Mouse (Mus musculus): Measurements from ENCODE around the gene Mrgprh. TPM values are rescaled to one million over a fixed set of nuclear protein-coding genes. Genes with fewer than 3 reads are reported as not detected.
A peak's percentile ranks its signal among the peaks of the same experiment; 100 is the strongest.
"Not testable (repeated sequence)": the region's sequence is repeated elsewhere in the genome, so short reads cannot be mapped to it uniquely, and the experiment has no call there.

Gene Mrgprh
- polyA plus RNA-seq, 1 experiment = not detected

DNA sequence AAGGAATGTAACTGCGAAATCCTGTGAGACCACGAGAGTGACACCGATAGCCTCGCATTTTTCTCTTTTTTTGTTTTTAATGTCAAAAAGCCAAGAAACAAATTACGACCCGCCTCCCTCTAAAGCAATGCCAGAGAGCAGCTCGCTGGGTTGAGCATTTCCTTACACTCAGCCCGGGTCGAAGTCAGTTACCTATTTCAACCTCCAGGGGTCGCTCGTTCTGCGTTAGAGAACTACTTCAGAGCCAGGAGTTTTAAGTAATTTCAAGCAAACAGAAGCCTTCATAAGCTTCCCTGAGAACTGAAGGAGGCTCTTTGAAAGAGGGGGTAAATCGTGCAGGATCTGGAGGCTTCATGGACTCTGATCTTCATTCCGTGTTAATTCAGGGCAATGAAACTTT is 4.3 kb downstream of the Mrgprh start:
- Histone ChIP-seq H3K4me3 (replicated peaks; ENCODE audit: control insufficient read depth, low read depth, low read length) (no peak overlapping the region), H3K4me1 (ENCODE audit: control insufficient read depth, insufficient read depth, low read length) (no peaks in the 10 kb centered on the region), H3K27ac (ENCODE audit: control insufficient read depth, insufficient read depth, low read depth, low read length, poor library complexity) (no peak overlapping the region)
- WGBS = 2% methylated on average over 14 of the region's 14 CpGs
- TF ChIP-seq CTCF (IDR thresholded peaks at IDR 0.05; ENCODE audit: control insufficient read depth, insufficient read depth, low read length) = peak; percentile 61
- no peak for TF ChIP-seq POLR2A (IDR thresholded peaks at IDR 0.05; ENCODE audit: borderline replicate concordance, control insufficient read depth, low read depth, low read length)

DNA sequence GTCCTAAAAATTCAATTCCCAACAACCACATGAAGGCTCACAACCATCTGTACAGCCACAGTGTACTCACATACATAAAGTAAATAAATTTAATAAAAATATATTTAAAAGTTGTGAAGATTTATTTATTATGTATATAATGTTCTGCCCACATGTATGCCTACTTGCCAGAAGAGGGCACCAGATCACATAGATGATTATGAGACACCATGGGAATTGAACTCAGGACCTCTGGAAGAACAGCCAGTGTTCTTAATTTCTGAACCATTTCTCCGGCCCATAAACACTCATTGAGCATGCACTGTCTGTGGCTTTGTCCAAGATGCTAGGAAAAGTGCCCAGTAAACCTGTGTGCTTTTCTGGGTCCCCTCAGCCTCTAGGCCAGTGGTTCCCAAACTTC is 5.4 kb downstream of the Mrgprh start:
- Histone ChIP-seq H3K27ac (ENCODE audit: control insufficient read depth, insufficient read depth, low read depth, low read length, poor library complexity) (no peak overlapping the region), H3K4me1 (ENCODE audit: control insufficient read depth, insufficient read depth, low read length) (no peaks in the 10 kb centered on the region), H3K4me3 (replicated peaks; ENCODE audit: control insufficient read depth, low read depth, low read length) (no peak overlapping the region)
- TF ChIP-seq CTCF (IDR thresholded peaks at IDR 0.05; ENCODE audit: control insufficient read depth, insufficient read depth, low read length) = no peak
- TF ChIP-seq POLR2A (IDR thresholded peaks at IDR 0.05; ENCODE audit: borderline replicate concordance, control insufficient read depth, low read depth, low read length) = no peak
- 80% methylated on average over 1 of the region's 1 CpGs for WGBS

DNA sequence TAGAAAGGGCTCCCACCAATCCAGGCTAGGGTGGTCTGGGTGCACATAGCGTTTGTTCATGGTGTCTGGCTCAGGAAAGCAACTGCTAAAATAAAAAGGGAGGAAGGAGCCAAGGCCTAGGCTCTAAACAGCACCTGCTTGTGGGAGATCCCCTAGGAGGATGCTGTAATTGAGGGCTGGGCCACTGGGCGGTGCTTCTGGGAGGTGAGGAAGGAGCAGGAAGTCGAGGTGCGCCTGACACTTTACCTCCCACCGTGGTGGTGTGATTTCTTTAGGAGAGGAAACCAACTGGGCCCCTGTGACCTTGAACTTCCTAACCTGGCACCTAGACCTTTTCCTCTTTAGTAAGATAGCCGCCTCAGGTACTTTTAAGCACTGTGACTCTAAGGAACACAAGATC is 10.8 kb downstream of the Mrgprh start:
- no peak for TF ChIP-seq CTCF (IDR thresholded peaks at IDR 0.05; ENCODE audit: control insufficient read depth, insufficient read depth, low read length)
- TF ChIP-seq POLR2A (IDR thresholded peaks at IDR 0.05; ENCODE audit: borderline replicate concordance, control insufficient read depth, low read depth, low read length) = no peak
- 31% methylated on average over 6 of the region's 6 CpGs for whole genome bisulfite sequencing
- no peak overlapping the region for H3K27ac ChIP-seq (ENCODE audit: control insufficient read depth, insufficient read depth, low read depth, low read length, poor library complexity)
- H3K4me3 ChIP-seq (replicated peaks; ENCODE audit: control insufficient read depth, low read depth, low read length) = no peak overlapping the region
- H3K4me1 ChIP-seq (ENCODE audit: control insufficient read depth, insufficient read depth, low read length) = no peaks in the 10 kb centered on the region

DNA sequence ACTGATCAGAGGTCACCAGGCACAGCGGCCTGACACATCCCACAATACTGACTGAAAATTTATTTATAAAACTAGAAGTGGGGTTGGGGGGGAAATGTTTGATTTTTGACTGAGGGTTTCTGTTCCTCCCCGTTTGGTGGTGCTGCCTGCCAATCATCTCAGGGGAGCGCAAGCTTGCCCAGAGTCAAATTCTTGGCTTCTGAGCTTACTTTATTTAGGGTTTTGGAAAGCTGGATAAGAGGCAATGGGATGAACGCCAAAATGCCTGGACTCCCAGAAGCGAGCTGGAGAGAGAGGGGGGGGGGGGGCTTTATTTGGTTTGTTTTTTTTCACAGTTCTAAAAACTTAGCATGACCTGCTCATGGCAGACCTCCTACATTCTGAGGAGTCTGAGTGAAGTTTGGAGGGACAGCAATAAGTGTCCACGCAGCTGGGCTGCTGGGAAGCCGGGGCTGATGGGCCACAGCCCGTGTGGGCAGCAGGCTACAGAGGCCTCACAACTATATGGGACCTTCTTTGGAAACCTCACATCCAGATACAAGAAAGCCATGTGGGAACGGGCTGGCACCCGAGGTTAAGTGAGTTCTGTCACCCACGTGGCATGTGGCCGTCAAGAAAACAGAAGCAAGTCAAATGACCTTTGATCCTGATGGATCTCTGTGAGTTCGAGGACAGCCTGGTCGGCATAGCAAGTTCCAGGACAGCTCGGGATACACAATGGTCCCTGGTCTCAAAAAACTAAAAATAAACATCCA is 11.4 kb downstream of the Mrgprh start:
- no peak for TF ChIP-seq POLR2A (IDR thresholded peaks at IDR 0.05; ENCODE audit: borderline replicate concordance, control insufficient read depth, low read depth, low read length)
- TF ChIP-seq CTCF (IDR thresholded peaks at IDR 0.05; ENCODE audit: control insufficient read depth, insufficient read depth, low read length) = no peak
- H3K4me1 ChIP-seq (ENCODE audit: control insufficient read depth, insufficient read depth, low read length) = no peaks in the 10 kb centered on the region
- no peak overlapping the region for H3K27ac ChIP-seq (ENCODE audit: control insufficient read depth, insufficient read depth, low read depth, low read length, poor library complexity)
- WGBS = 78% methylated on average over 15 of the region's 15 CpGs
- H3K4me3 ChIP-seq (replicated peaks; ENCODE audit: control insufficient read depth, low read depth, low read length) = no peak overlapping the region

GRCm38 (mm10) chr17:12891054-12891453 is 15.2 kb downstream of the Mrgprh start:
- 79% methylated on average over 4 of the region's 4 CpGs for WGBS
- no peak overlapping the region for H3K4me3 ChIP-seq (replicated peaks; ENCODE audit: control insufficient read depth, low read depth, low read length)
- H3K4me1 ChIP-seq (ENCODE audit: control insufficient read depth, insufficient read depth, low read length) = no peaks in the 10 kb centered on the region
- TF ChIP-seq POLR2A (IDR thresholded peaks at IDR 0.05; ENCODE audit: borderline replicate concordance, control insufficient read depth, low read depth, low read length) (no peak), CTCF (IDR thresholded peaks at IDR 0.05; ENCODE audit: control insufficient read depth, insufficient read depth, low read length) (no peak)
- H3K27ac ChIP-seq (ENCODE audit: control insufficient read depth, insufficient read depth, low read depth, low read length, poor library complexity) = no peak overlapping the region

DNA sequence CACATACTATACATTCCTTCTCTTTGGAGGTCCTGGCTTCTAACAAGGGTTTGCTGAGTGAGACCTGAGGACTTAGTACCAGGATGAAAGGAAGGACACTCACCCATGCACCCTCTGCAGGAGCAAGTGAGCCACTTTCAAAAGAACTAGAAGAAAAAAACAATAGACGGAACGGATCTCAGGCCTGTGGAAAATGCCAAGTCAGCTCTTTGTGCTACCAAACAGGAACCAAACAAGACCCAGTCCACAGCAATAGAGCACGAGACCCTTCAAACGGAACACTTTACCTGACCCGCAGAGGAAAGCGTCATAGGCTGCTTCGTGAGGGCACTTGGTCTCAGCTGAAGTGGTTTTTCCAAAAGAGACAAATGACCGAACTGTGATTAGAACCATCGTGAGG is 16.2 kb downstream of the Mrgprh start:
- 85% methylated on average over 9 of the region's 9 CpGs for WGBS

DNA sequence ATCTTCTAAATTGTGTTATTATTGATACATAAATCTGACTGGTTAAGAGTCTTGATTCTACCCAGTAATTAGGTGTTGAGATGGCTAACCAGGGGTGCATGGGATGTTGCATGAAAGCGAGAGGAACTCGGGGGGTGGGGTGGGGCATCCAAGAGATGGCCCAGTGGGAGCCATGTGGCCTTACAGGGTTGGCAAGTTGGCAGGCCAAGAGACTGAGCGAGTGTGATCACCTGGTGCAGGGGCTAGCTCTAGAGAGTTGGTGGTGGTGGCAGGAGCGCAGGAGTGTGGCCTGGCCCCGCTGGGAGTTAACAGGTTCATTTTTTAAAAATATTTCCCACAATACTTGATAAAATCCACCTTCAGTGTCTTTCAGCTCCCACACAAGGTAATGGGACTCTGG is 21.8 kb downstream of the Mrgprh start:
- no peak overlapping the region for H3K4me3 ChIP-seq (replicated peaks; ENCODE audit: control insufficient read depth, low read depth, low read length)
- WGBS = 84% methylated on average over 5 of the region's 5 CpGs
- H3K27ac ChIP-seq (ENCODE audit: control insufficient read depth, insufficient read depth, low read depth, low read length, poor library complexity) = no peak overlapping the region
- TF ChIP-seq CTCF (IDR thresholded peaks at IDR 0.05; ENCODE audit: control insufficient read depth, insufficient read depth, low read length) (no peak), POLR2A (IDR thresholded peaks at IDR 0.05; ENCODE audit: borderline replicate concordance, control insufficient read depth, low read depth, low read length) (no peak)
- no peaks in the 10 kb centered on the region for H3K4me1 ChIP-seq (ENCODE audit: control insufficient read depth, insufficient read depth, low read length)

More for the DNA sequence above, 16.2 kb downstream of the Mrgprh start:
- TF ChIP-seq POLR2A (IDR thresholded peaks at IDR 0.05; ENCODE audit: borderline replicate concordance, control insufficient read depth, low read depth, low read length) (no peak), CTCF (IDR thresholded peaks at IDR 0.05; ENCODE audit: control insufficient read depth, insufficient read depth, low read length) (no peak)
- Histone ChIP-seq H3K27ac (ENCODE audit: control insufficient read depth, insufficient read depth, low read depth, low read length, poor library complexity) (no peak overlapping the region), H3K4me3 (replicated peaks; ENCODE audit: control insufficient read depth, low read depth, low read length) (no peak overlapping the region), H3K4me1 (ENCODE audit: control insufficient read depth, insufficient read depth, low read length) (no peaks in the 10 kb centered on the region)

DNA sequence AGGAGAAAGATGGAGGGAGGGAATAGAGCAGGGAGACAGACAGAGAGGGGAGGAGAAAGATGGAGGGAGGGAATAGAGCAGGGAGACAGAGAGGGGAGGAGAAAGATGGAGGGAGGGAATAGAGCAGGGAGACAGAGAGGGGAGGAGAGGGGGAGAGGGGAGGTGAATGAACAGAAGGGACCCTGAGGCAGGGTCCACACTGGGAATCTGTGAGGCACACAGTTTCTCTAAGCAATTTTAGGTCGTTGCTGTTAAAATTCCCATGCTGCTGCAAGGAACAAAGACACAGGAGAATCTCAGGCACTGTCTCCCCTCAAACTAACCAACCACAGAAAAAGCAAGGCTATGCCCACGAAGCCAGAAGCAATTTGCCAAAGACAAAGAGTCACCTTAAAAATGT is 22.8 kb downstream of the Mrgprh start:
- WGBS = 70% methylated on average over 2 of the region's 2 CpGs

GRCm38 (mm10) chr17:12902291-12902690 is 26.5 kb downstream of the Mrgprh start:
- 96% methylated on average over 6 of the region's 6 CpGs for WGBS
- TF ChIP-seq CTCF (IDR thresholded peaks at IDR 0.05; ENCODE audit: control insufficient read depth, insufficient read depth, low read length) (no peak), POLR2A (IDR thresholded peaks at IDR 0.05; ENCODE audit: borderline replicate concordance, control insufficient read depth, low read depth, low read length) (no peak)

More for the DNA sequence above, 22.8 kb downstream of the Mrgprh start:
- not testable (repeated sequence) for H3K4me3 ChIP-seq (replicated peaks; ENCODE audit: control insufficient read depth, low read depth, low read length); H3K27ac ChIP-seq (ENCODE audit: control insufficient read depth, insufficient read depth, low read depth, low read length, poor library complexity); H3K4me1 ChIP-seq (ENCODE audit: control insufficient read depth, insufficient read depth, low read length)

More at GRCm38 (mm10) chr17:12902291-12902690, 26.5 kb downstream of the Mrgprh start:
- H3K27ac ChIP-seq (ENCODE audit: control insufficient read depth, insufficient read depth, low read depth, low read length, poor library complexity) = no peak overlapping the region
- H3K4me3 ChIP-seq (replicated peaks; ENCODE audit: control insufficient read depth, low read depth, low read length) = no peak overlapping the region
- H3K4me1 ChIP-seq (ENCODE audit: control insufficient read depth, insufficient read depth, low read length) = no peaks in the 10 kb centered on the region
